Mouse (Mus musculus) spleen, adult 2 months (tissue): ENCODE results near the gene Fam222a. TPM values are rescaled to one million over a fixed set of nuclear protein-coding genes. Genes with fewer than 3 reads are reported as not detected.

Experiments used
- DNase-seq, 2 experiments: peaks; one replicate each; pipeline versions ENCODE4 v3.0.0 to v3.0.0-alpha.2; 2012 to 2021; ENCODE audit warnings: low spot score in 2 of 2, low read depth in 1 of 2
- H3K27ac ChIP-seq: fragments of 200-500 bp; 2 replicates; pipeline ENCODE4 v1.5.1; 2012; ENCODE audit warnings: low read length, inconsistent platforms; ENCODE audit not compliant: insufficient read depth
- H3K27me3 ChIP-seq: fragments of 200-500 bp; 2 replicates; pipeline ENCODE4 v1.6.1; 2012; ENCODE audit warnings: mild to moderate bottlenecking, moderate library complexity, low read length, inconsistent platforms; ENCODE audit not compliant: control insufficient read depth, insufficient read depth
- H3K36me3 ChIP-seq: fragments of 200-500 bp; 2 replicates; pipeline ENCODE4 v1.6.1; 2012; ENCODE audit warnings: mild to moderate bottlenecking, low read length, inconsistent platforms; ENCODE audit not compliant: control insufficient read depth, insufficient read depth
- H3K4me1 ChIP-seq: fragments of 200-500 bp; 2 replicates; pipeline ENCODE4 v1.6.1; 2011; ENCODE audit warnings: inconsistent platforms; ENCODE audit not compliant: control insufficient read depth, insufficient read depth, insufficient read length
- H3K4me3 ChIP-seq: fragments of 200-500 bp; 2 replicates; pipeline ENCODE4 v1.5.1; 2011; ENCODE audit warnings: mild to moderate bottlenecking, inconsistent platforms; ENCODE audit not compliant: insufficient read depth, insufficient read length; ENCODE audit errors: extremely low read depth
- CTCF ChIP-seq: fragments of 200-500 bp; IDR thresholded peaks from 2 replicates; pipeline ENCODE4 v1.5.1; 2011; ENCODE audit warnings: mild to moderate bottlenecking, inconsistent platforms; ENCODE audit not compliant: insufficient read depth, insufficient read length, insufficient replicate concordance; ENCODE audit errors: extremely low read depth
- POLR2A ChIP-seq: fragments of 200-500 bp; IDR thresholded peaks from 2 replicates; pipeline ENCODE4 v1.6.1; 2011; ENCODE audit warnings: low read depth, low read length, inconsistent platforms
- WGBS: fragments of 180-500 bp; shearing (Covaris S2); methylation state at CpG from one replicate; pipeline ENCODE4 v1.1.7; 2018; 5-methylcytosine and 5-hydroxymethylcytosine counted together
- polyA plus RNA-seq: library from polyadenylated mRNA; depleted of rRNA; stranded (reverse); fragments of >200 nt; gene quantifications from 2 replicates; pipeline ENCODE4 v1.2.3, GENCODE M21; 2012

The Fam222a gene
- polyA plus RNA-seq, 1 experiment = 2.8 TPM

GRCm38 (mm10) chr5:114604781-114605290 is 37.0 kb downstream of the Fam222a start:
- Histone ChIP-seq H3K4me1 (peaks cover 13% of the 10 kb centered on the region; the same call in 1 of the 2 replicates), H3K36me3 (no peaks in the 10 kb centered on the region), H3K27me3 (no peaks in the 10 kb centered on the region), H3K4me3 (no peak overlapping the region), H3K27ac (no peak overlapping the region)
- DNase-seq = no peak
- 58% methylated on average over 11 of the region's 11 CpGs for WGBS
- TF ChIP-seq POLR2A (no peak), CTCF (no peak)

- TF ChIP-seq POLR2A = no peak
- peaks cover 13% of the 10 kb centered on the region; the same call in 1 of the 2 replicates for H3K4me1 ChIP-seq
- H3K36me3 ChIP-seq = peaks cover 1% of the 10 kb centered on the region; the same call in 1 of the 2 replicates
- peak; percentile 52 to 59 for DNase-seq
- no peaks in the 10 kb centered on the region for H3K27me3 ChIP-seq
- 42% methylated on average over 6 of the region's 6 CpGs for WGBS
- H3K27ac ChIP-seq = peak overlapping the region; percentile 56
- H3K4me3 ChIP-seq = no peak overlapping the region
These were observed 38.2 kb downstream of the Fam222a start for GRCm38 (mm10) chr5:114605981-114606380.

GRCm38 (mm10) chr5:114607651-114608050 is 39.8 kb downstream of the Fam222a start:
- H3K27me3 ChIP-seq = no peaks in the 10 kb centered on the region

GRCm38 (mm10) chr5:114608516-114608915 is 40.7 kb downstream of the Fam222a start:
- Histone ChIP-seq H3K27ac (no peak overlapping the region), H3K4me3 (no peak overlapping the region), H3K4me1 (peaks cover 13% of the 10 kb centered on the region; the same call in 1 of the 2 replicates), H3K27me3 (no peaks in the 10 kb centered on the region), H3K36me3 (peaks cover 2% of the 10 kb centered on the region; the same call in 1 of the 2 replicates)
- 17% methylated on average over 12 of the region's 12 CpGs for WGBS
- DNase-seq = peak in 1 of 2 experiments; percentile 77
- TF ChIP-seq CTCF (peak; percentile 97), POLR2A (no peak)

More at GRCm38 (mm10) chr5:114607651-114608050, 39.8 kb downstream of the Fam222a start:
- Histone ChIP-seq H3K36me3 (peaks cover 2% of the 10 kb centered on the region; the same call in 1 of the 2 replicates), H3K27ac (no peak overlapping the region), H3K4me3 (no peak overlapping the region), H3K4me1 (peaks cover 13% of the 10 kb centered on the region; the same call in 1 of the 2 replicates)
- no peak for DNase-seq
- TF ChIP-seq POLR2A (no peak), CTCF (no peak)
- WGBS = 76% methylated on average over 8 of the region's 8 CpGs

GRCm38 (mm10) chr5:114611256-114611655 is 43.4 kb downstream of the Fam222a start:
- H3K4me1 ChIP-seq = peaks cover 3% of the 10 kb centered on the region; the same call in 1 of the 2 replicates
- peaks cover 2% of the 10 kb centered on the region; the same call in 1 of the 2 replicates for H3K36me3 ChIP-seq
- H3K27ac ChIP-seq = no peak overlapping the region
- no peaks in the 10 kb centered on the region for H3K27me3 ChIP-seq
- no peak for DNase-seq
- TF ChIP-seq POLR2A (no peak), CTCF (no peak)
- WGBS = 85% methylated on average over 10 of the region's 10 CpGs
- no peak overlapping the region for H3K4me3 ChIP-seq

DNA sequence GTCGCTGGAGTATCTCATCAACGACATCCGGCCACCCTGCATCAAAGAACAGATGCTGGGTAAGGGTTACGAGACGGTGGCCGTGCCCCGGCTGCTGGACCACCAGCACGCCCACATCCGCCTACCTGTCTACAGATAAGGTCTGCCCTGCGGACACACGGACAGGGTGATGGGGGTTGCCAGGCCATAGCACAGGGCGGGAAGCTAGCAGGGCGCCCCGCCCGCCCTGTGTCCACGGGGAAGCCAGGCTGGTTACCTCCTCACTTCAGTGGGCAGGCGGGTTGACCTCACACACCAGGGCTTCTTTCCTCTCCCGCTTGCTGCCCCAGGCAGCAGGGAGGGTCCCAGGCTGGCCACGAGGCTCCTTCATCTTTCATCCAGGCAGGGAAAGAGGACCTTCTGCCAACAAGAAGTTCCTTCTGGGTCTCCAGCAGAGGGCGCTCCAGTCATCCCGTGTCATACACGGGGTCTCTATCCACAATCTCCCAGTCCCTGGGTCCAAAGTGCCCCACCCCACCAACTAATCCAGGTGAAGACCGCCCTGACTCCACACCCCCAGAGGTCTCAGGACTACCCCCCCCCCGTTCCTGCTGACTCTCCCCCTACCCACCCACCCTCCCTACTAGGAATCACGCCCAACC is 44.3 kb downstream of the Fam222a start:
- Histone ChIP-seq H3K36me3 (peaks cover 2% of the 10 kb centered on the region; the same call in 1 of the 2 replicates), H3K27ac (no peak overlapping the region), H3K27me3 (no peaks in the 10 kb centered on the region), H3K4me1 (no peaks in the 10 kb centered on the region), H3K4me3 (no peak overlapping the region)
- WGBS = 76% methylated on average over 25 of the region's 25 CpGs
- TF ChIP-seq CTCF = peak; percentile 39; the same call in 1 of the 2 replicates
- no peak for TF ChIP-seq POLR2A
- DNase-seq = peak in 1 of 2 experiments; percentile 37

DNA sequence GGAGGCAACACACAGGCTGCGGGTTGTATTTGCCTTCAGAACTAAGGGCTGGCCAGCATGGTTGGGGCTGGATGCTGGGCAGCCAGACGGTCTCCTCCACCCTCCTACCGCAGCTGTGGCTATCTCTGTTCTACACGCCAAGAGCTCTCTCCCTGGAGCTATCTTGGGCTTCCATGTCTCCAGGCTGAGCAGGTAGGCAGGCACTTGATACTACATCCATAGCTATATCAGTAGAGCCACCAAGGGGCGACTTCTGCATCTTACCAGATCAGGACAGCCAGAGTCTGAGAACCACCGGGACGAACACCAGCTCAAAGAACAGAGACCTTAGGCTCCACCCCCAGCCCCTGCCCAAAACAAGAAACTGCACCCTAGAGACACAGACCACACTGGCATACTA is 47.0 kb downstream of the Fam222a start:
- H3K27me3 ChIP-seq = no peaks in the 10 kb centered on the region
- H3K4me1 ChIP-seq = no peaks in the 10 kb centered on the region
- H3K27ac ChIP-seq = no peak overlapping the region
- TF ChIP-seq POLR2A (no peak), CTCF (no peak)
- 67% methylated on average over 7 of the region's 7 CpGs for WGBS
- peaks cover 2% of the 10 kb centered on the region; the same call in 1 of the 2 replicates for H3K36me3 ChIP-seq
- DNase-seq = no peak
- H3K4me3 ChIP-seq = no peak overlapping the region
